Mouse (Mus musculus) liver, embryonic 16.5 days (tissue): ENCODE data around the gene Gdpd1. TPM values are rescaled to one million over a fixed set of nuclear protein-coding genes. Genes with fewer than 3 reads are reported as not detected.
"Not testable (repeated sequence)": the region's sequence is repeated elsewhere in the genome, so short reads cannot be mapped to it uniquely, and the experiment has no call there.

ENCODE experiments used
- ATAC-seq: fragments of 200-750 bp; cut with Nextera tagmentation; 2 replicates; pipeline ENCODE4 v1.8.0; 2017; ENCODE audit warnings: low read depth, mild to moderate bottlenecking, moderate number of reproducible peaks, moderate library complexity
- H3K27ac ChIP-seq: fragments of 300-500 bp; sonication (generic); 2 replicates; pipeline ENCODE4 v1.5.1; 2014; ENCODE audit warnings: mild to moderate bottlenecking, low read length
- H3K27me3 ChIP-seq: fragments of 300-500 bp; sonication (generic); 2 replicates; pipeline ENCODE4 v1.6.1; 2014; ENCODE audit warnings: low read depth, low read length, mixed read lengths; ENCODE audit not compliant: control insufficient read depth, insufficient read depth
- H3K36me3 ChIP-seq: fragments of 300-500 bp; sonication (generic); 2 replicates; pipeline ENCODE4 v1.6.1; 2014; ENCODE audit warnings: mild to moderate bottlenecking; ENCODE audit not compliant: control insufficient read depth, insufficient read depth
- H3K4me1 ChIP-seq: fragments of 300-500 bp; sonication (generic); 2 replicates; pipeline ENCODE4 v1.6.1; 2014; ENCODE audit warnings: low read depth, low read length, mixed read lengths; ENCODE audit not compliant: control insufficient read depth
- H3K4me2 ChIP-seq: fragments of 300-500 bp; sonication (generic); 2 replicates; pipeline ENCODE4 v1.6.1; 2014; ENCODE audit warnings: low read depth, low read length, mixed read lengths
- H3K4me3 ChIP-seq: fragments of 300-500 bp; sonication (generic); 2 replicates; pipeline ENCODE4 v1.5.1; 2014; ENCODE audit warnings: low read depth, mild to moderate bottlenecking, low read length
- H3K9ac ChIP-seq: fragments of 300-500 bp; sonication (generic); 2 replicates; pipeline ENCODE4 v1.6.1; 2014; ENCODE audit warnings: low read depth, low read length
- H3K9me3 ChIP-seq: fragments of 300-500 bp; sonication (generic); replicated peaks from 2 replicates; pipeline ENCODE4 v1.6.1; 2016; ENCODE audit warnings: low read length; ENCODE audit not compliant: control insufficient read depth
- whole genome bisulfite sequencing: fragments of 180-500 bp; shearing (Covaris S2); extraction: QIAGEN DNeasy Blood & Tissue Kit; methylation state at CpG from one replicate; pipeline ENCODE4 v1.1.7; 2014; ENCODE audit not compliant: insufficient replicate concordance; 5-methylcytosine and 5-hydroxymethylcytosine counted together
- polyA plus RNA-seq: library from polyadenylated mRNA; unstranded; fragments of >200 nt; fragmentation: Nextera tagmentation; extraction: Ambion mirVana; gene quantifications from 2 replicates; pipeline ENCODE4 v1.2.1, GENCODE M21; 2015

Gene Gdpd1
- polyA plus RNA-seq, 1 experiment from 2014 or later, result 4.7 TPM

- no peaks in the 10 kb centered on the region for H3K36me3 ChIP-seq
- ATAC-seq, result no peak
- no peak overlapping the region for H3K9ac ChIP-seq
- H3K9me3 ChIP-seq, result no peaks in the 10 kb centered on the region
- no peaks in the 10 kb centered on the region for H3K4me1 ChIP-seq
- no peak overlapping the region for H3K4me3 ChIP-seq
- no peak overlapping the region for H3K4me2 ChIP-seq
- no peak overlapping the region for H3K27ac ChIP-seq
- WGBS, result 63% methylated on average over 9 of the region's 9 CpGs
- no peaks in the 10 kb centered on the region for H3K27me3 ChIP-seq
Observed at GRCm38 (mm10) chr11:87039307-87039963, 34.4 kb downstream of the Gdpd1 start.

- Histone ChIP-seq H3K4me2 (no peak overlapping the region), H3K9ac (no peak overlapping the region), H3K27ac (no peak overlapping the region), H3K4me1 (no peaks in the 10 kb centered on the region), H3K4me3 (no peak overlapping the region), H3K9me3 (no peaks in the 10 kb centered on the region), H3K36me3 (no peaks in the 10 kb centered on the region), H3K27me3 (no peaks in the 10 kb centered on the region)
- ATAC-seq, result no peak
- WGBS, result 60% methylated on average over 4 of the region's 4 CpGs
Observed at GRCm38 (mm10) chr11:87036180-87036579, 37.7 kb downstream of the Gdpd1 start.

GRCm38 (mm10) chr11:87028212-87028611 lies 45.6 kb downstream of the Gdpd1 start:
- H3K36me3 ChIP-seq, result no peaks in the 10 kb centered on the region
- ATAC-seq, result no peak
- H3K9ac ChIP-seq, result no peak overlapping the region
- H3K9me3 ChIP-seq, result no peaks in the 10 kb centered on the region
- H3K27me3 ChIP-seq, result no peaks in the 10 kb centered on the region
- no peak overlapping the region for H3K27ac ChIP-seq
- 37% methylated on average over 3 of the region's 3 CpGs for WGBS
- no peak overlapping the region for H3K4me3 ChIP-seq
- H3K4me2 ChIP-seq, result no peak overlapping the region
- H3K4me1 ChIP-seq, result no peaks in the 10 kb centered on the region

- WGBS, result 61% methylated on average over 9 of the region's 9 CpGs
- Histone ChIP-seq H3K27me3 (no peaks in the 10 kb centered on the region), H3K4me1 (no peaks in the 10 kb centered on the region), H3K27ac (no peak overlapping the region), H3K4me2 (no peak overlapping the region), H3K9ac (no peak overlapping the region), H3K9me3 (no peaks in the 10 kb centered on the region), H3K4me3 (no peak overlapping the region), H3K36me3 (no peaks in the 10 kb centered on the region)
- no peak for ATAC-seq
Observed at GRCm38 (mm10) chr11:87026096-87026875, 47.6 kb downstream of the Gdpd1 start.

GRCm38 (mm10) chr11:87025351-87025750 lies 48.5 kb downstream of the Gdpd1 start:
- Histone ChIP-seq H3K9me3 (no peaks in the 10 kb centered on the region), H3K4me3 (no peak overlapping the region), H3K36me3 (no peaks in the 10 kb centered on the region), H3K27ac (no peak overlapping the region), H3K4me2 (no peak overlapping the region), H3K27me3 (no peaks in the 10 kb centered on the region), H3K9ac (no peak overlapping the region), H3K4me1 (no peaks in the 10 kb centered on the region)
- 42% methylated on average over 3 of the region's 3 CpGs for WGBS
- no peak for ATAC-seq

- H3K9me3 ChIP-seq, H3K27ac ChIP-seq, H3K4me3 ChIP-seq, ATAC-seq, H3K4me2 ChIP-seq, H3K9ac ChIP-seq, H3K36me3 ChIP-seq, H3K27me3 ChIP-seq, H3K4me1 ChIP-seq: not testable (repeated sequence)
- WGBS, result 76% methylated on average over 5 of the region's 8 CpGs
Observed at GRCm38 (mm10) chr11:87023240-87023639, 50.6 kb downstream of the Gdpd1 start.

GRCm38 (mm10) chr11:87022765-87023164 lies 51.1 kb downstream of the Gdpd1 start:
- no peaks in the 10 kb centered on the region for H3K4me1 ChIP-seq
- H3K9ac ChIP-seq, result no peak overlapping the region
- 50% methylated on average over 4 of the region's 4 CpGs for WGBS
- H3K27me3 ChIP-seq, result no peaks in the 10 kb centered on the region
- H3K27ac ChIP-seq, result no peak overlapping the region
- no peak for ATAC-seq
- no peak overlapping the region for H3K4me2 ChIP-seq
- no peaks in the 10 kb centered on the region for H3K36me3 ChIP-seq
- H3K4me3 ChIP-seq, result no peak overlapping the region
- H3K9me3 ChIP-seq, result no peaks in the 10 kb centered on the region

GRCm38 (mm10) chr11:87021551-87021950 lies 52.3 kb downstream of the Gdpd1 start:
- Histone ChIP-seq H3K4me2 (no peak overlapping the region), H3K27ac (no peak overlapping the region), H3K9ac (no peak overlapping the region), H3K36me3 (no peaks in the 10 kb centered on the region), H3K27me3 (no peaks in the 10 kb centered on the region), H3K4me3 (no peak overlapping the region), H3K9me3 (no peaks in the 10 kb centered on the region), H3K4me1 (no peaks in the 10 kb centered on the region)
- ATAC-seq, result no peak

- Histone ChIP-seq H3K9me3 (no peaks in the 10 kb centered on the region), H3K9ac (no peak overlapping the region), H3K27me3 (no peaks in the 10 kb centered on the region), H3K36me3 (no peaks in the 10 kb centered on the region), H3K4me2 (no peak overlapping the region), H3K4me3 (no peak overlapping the region), H3K4me1 (no peaks in the 10 kb centered on the region), H3K27ac (no peak overlapping the region)
- WGBS, result 68% methylated on average over 5 of the region's 5 CpGs
- no peak for ATAC-seq
Observed at GRCm38 (mm10) chr11:87020449-87020848, 53.4 kb downstream of the Gdpd1 start.
